Mouse (Mus musculus): ENCODE measurements around the gene Jmjd8.

GRCm38 (mm10) chr17:25830200-25830753 lies 1.6 kb downstream of the Jmjd8 start:
- no peak for TF ChIP-seq CTCF (IDR thresholded peaks at IDR 0.05; ENCODE audit: low read depth)
- TF ChIP-seq EP300 (IDR thresholded peaks at IDR 0.05; ENCODE audit: low read depth), result no peak

All from liver, embryonic 14.5 days (tissue).